Mouse (Mus musculus) lung, postnatal 0 days (tissue): ENCODE measurements at regions not wholly inside any gene's neighbourhood (a gene's known extent, or its start where the extent isn't known, plus 50 kb on each side); places are given as distances from the start of the nearest gene placed in this dataset.

Experiments
- ATAC-seq: fragments of 200-750 bp; cut with Nextera tagmentation; 2 replicates; pipeline ENCODE4 v1.8.0; 2017; ENCODE audit warnings: moderate library complexity
- DNase-seq: peaks from one replicate; pipeline ENCODE4 v3.0.0-alpha.2; 2016; ENCODE audit warnings: low spot score
- H3K27ac ChIP-seq: fragments of 300-500 bp; sonication (generic); 2 replicates; pipeline ENCODE4 v1.5.1; 2014; ENCODE audit warnings: antibody characterized with exemption, mild to moderate bottlenecking, low read length, mixed read lengths
- H3K27me3 ChIP-seq: fragments of 300-500 bp; sonication (generic); replicated peaks from 2 replicates; pipeline ENCODE4 v1.6.1; 2014; ENCODE audit warnings: low read length, mixed read lengths; ENCODE audit not compliant: insufficient read depth
- H3K36me3 ChIP-seq: fragments of 300-500 bp; sonication (generic); 2 replicates; pipeline ENCODE4 v1.6.1; 2014; ENCODE audit warnings: low read length, mixed read lengths; ENCODE audit not compliant: insufficient read depth
- H3K4me1 ChIP-seq: fragments of 300-500 bp; sonication (generic); 2 replicates; pipeline ENCODE4 v1.6.1; 2014; ENCODE audit warnings: antibody characterized with exemption, low read depth, low read length, mixed read lengths; ENCODE audit not compliant: insufficient read depth
- H3K4me2 ChIP-seq: fragments of 300-500 bp; sonication (generic); replicated peaks from 2 replicates; pipeline ENCODE4 v1.6.1; 2014; ENCODE audit warnings: low read depth, mild to moderate bottlenecking, low read length, moderate library complexity, mixed read lengths
- H3K4me3 ChIP-seq: fragments of 300-500 bp; sonication (generic); 2 replicates; pipeline ENCODE4 v1.5.1; 2014; ENCODE audit warnings: low read depth, low read length
- H3K9ac ChIP-seq: fragments of 300-500 bp; sonication (generic); replicated peaks from 2 replicates; pipeline ENCODE4 v1.6.1; 2014; ENCODE audit warnings: low read depth, mild to moderate bottlenecking
- H3K9me3 ChIP-seq: fragments of 300-500 bp; sonication (generic); 2 replicates; pipeline ENCODE4 v1.6.1; 2016; ENCODE audit warnings: low read length, mixed read lengths
- CTCF ChIP-seq: IDR thresholded peaks from 2 replicates; pipeline ENCODE4 v1.5.1; 2016; ENCODE audit warnings: antibody characterized with exemption, mild to moderate bottlenecking
- EP300 ChIP-seq: IDR thresholded peaks from 2 replicates; pipeline ENCODE4 v1.6.1; 2016; ENCODE audit warnings: antibody characterized with exemption, mild to moderate bottlenecking, control low read depth
- WGBS: fragments of 180-500 bp; shearing (Covaris S2); extraction: QIAGEN DNeasy Blood & Tissue Kit; methylation state at CpG from one replicate; pipeline ENCODE4 v1.1.7; 2014; 5-methylcytosine and 5-hydroxymethylcytosine counted together

DNA sequence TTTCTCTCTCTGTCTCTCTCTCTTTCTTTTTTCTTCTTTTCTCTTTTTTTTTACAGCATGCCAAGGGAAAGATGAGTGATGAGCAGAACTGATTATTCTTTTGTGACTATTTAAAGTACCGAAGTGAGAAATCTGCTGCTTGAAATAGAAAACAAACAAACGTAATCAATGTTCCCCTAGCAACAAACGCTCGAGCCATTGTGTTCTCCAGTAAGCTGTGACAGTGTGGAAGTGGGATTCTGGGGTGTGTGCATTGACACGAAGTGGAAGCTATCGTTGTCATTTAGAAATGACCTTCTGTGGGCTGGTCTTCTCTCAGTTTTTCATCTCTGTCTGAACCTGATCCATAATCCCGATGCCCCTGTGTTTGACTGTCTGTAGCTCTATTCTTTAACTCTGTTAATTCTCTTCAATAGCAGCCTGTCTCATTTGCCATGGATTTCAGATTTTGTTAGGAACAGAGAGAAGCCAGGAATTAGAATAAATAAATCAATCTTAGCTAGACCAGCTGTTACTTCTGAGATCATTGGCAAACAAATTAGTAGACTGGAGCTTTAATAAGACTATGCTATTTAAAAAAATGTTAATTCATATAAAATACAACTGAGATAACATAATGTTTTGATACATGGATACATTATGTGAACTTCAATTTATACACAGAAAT is 207.5 kb upstream of the Kcnj3 start:
- Histone ChIP-seq H3K27ac (no peak overlapping the region), H3K4me2 (no peak overlapping the region), H3K4me1 (no peaks in the 10 kb centered on the region), H3K9ac (no peak overlapping the region), H3K36me3 (no peaks in the 10 kb centered on the region), H3K4me3 (no peak overlapping the region), H3K27me3 (no peaks in the 10 kb centered on the region), H3K9me3 (no peaks in the 10 kb centered on the region)
- ATAC-seq (no peak), DNase-seq (no peak)
- no peak for TF ChIP-seq CTCF
- TF ChIP-seq EP300: no peak
- 67% methylated on average over 7 of the region's 7 CpGs for WGBS

DNA sequence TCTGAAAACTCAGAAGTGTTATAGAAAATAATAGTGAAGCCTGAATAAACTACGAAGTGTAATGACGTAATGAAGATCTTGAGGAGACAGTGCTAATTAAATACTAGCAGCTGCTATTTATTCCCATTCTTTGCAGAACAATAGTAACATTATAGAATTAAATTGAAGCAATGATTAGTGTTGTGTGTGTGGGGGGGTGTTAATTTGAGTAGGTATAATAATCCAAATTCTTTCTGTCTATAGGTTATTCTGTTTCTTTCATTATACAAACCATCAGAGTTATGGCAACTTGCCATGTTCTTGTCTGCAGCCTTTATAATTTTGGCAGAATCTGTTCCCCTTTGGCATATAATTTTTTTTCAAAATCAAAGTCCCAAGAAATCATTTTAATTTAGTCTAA is 203.9 kb upstream of the Kcnj3 start:
- no peak overlapping the region for H3K4me3 ChIP-seq
- no peak for TF ChIP-seq EP300
- no peak overlapping the region for H3K27ac ChIP-seq
- no peaks in the 10 kb centered on the region for H3K36me3 ChIP-seq
- ATAC-seq (no peak), DNase-seq (no peak)
- no peaks in the 10 kb centered on the region for H3K4me1 ChIP-seq
- no peaks in the 10 kb centered on the region for H3K9me3 ChIP-seq
- H3K4me2 ChIP-seq: no peak overlapping the region
- no peaks in the 10 kb centered on the region for H3K27me3 ChIP-seq
- no peak overlapping the region for H3K9ac ChIP-seq
- 84% methylated on average over 2 of the region's 2 CpGs for WGBS

DNA sequence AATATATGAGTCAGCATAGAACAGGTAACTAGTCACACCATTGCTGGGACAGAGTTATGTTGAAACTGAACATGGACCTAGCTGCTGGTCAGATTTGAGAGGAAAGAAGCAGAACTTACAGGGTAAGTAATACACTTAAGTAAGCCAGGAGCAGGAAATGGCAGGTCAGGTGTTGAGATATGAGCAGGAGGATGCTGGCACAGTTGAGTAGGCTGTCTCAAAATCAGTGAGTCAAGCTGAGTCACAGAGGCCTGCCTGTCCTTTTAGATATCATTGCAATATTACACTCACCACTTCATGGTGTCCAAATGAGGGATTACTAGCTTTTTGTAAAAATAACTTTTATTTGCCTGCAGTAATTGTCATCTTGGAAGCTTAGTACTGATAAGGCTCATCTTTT is 182.6 kb upstream of the Kcnj3 start:
- Histone ChIP-seq H3K27me3 (no peaks in the 10 kb centered on the region), H3K27ac (no peak overlapping the region), H3K4me3 (no peak overlapping the region), H3K4me1 (no peaks in the 10 kb centered on the region), H3K9me3 (no peaks in the 10 kb centered on the region), H3K36me3 (no peaks in the 10 kb centered on the region), H3K9ac (no peak overlapping the region), H3K4me2 (no peak overlapping the region)
- TF ChIP-seq CTCF (no peak), EP300 (no peak)
- no peak for DNase-seq
- no peak for ATAC-seq

DNA sequence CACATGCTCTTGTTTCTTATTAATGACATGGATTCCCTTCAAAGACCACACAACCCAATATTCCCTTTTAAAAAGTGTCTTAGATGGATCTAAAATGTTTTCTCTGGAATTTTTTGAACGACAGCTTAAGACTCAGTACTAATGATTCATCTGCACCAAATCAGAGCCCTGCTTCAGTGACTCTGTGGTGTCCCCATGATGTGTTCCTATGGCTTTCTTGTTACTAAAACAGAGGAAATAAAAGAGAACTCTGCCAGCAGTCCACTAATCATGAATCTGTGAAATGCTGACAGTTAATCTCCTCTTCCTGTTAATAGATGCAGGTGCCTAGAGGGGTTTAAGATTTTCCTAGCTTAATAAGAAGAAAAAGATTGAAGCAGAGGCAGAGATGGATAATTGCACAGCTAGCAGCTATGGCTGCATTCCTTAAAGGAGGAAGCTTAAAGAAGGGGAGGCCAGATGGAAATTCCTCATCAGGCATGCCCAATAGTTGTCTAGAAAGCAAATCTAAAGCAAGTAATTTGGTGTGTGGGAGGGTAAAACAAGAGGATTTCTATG is 173.0 kb upstream of the Kcnj3 start:
- no peak overlapping the region for H3K9ac ChIP-seq
- no peaks in the 10 kb centered on the region for H3K36me3 ChIP-seq
- H3K4me3 ChIP-seq: no peak overlapping the region
- no peak overlapping the region for H3K27ac ChIP-seq
- H3K4me2 ChIP-seq: no peak overlapping the region
- ATAC-seq (no peak), DNase-seq (no peak)
- TF ChIP-seq CTCF (no peak), EP300 (no peak)
- H3K27me3 ChIP-seq: no peaks in the 10 kb centered on the region
- no peaks in the 10 kb centered on the region for H3K9me3 ChIP-seq
- no peaks in the 10 kb centered on the region for H3K4me1 ChIP-seq
- 48% methylated on average over 1 of the region's 1 CpGs for WGBS

DNA sequence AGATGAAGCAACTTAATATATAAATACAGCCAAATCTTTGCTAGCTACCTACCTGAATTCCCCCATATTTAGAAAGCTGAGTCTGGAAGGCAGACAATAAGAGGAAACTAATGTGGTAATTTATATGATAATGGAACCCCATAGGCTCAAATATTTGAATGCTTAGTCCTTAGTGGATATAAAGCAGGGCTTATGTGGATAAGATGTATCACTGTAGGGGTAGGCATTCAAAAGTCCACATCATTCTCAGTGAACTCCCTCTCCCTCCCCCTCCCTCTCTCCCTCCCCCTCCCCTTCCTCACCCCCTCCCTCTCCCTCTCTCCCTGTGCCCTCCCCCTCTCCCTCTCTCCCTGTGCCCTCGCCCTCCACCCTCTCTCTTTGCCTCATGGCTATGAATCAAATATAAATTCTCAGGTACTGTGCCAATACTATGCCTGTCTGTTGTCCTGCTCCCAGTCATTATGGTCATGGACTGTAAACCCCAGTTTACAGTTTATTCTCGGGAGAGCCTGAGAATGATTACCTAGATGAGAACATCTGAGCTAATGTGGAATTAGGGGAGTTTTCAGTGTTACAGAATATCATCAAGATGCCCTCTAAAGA is 171.8 kb upstream of the Kcnj3 start:
- H3K4me1 ChIP-seq: no peaks in the 10 kb centered on the region
- H3K36me3 ChIP-seq: no peaks in the 10 kb centered on the region
- no peaks in the 10 kb centered on the region for H3K9me3 ChIP-seq
- H3K4me2 ChIP-seq: no peak overlapping the region
- H3K9ac ChIP-seq: no peak overlapping the region
- no peaks in the 10 kb centered on the region for H3K27me3 ChIP-seq
- no peak for ATAC-seq
- no peak overlapping the region for H3K4me3 ChIP-seq
- TF ChIP-seq EP300 (no peak), CTCF (no peak)
- DNase-seq: no peak
- WGBS: 83% methylated on average over 1 of the region's 2 CpGs
- H3K27ac ChIP-seq: no peak overlapping the region

DNA sequence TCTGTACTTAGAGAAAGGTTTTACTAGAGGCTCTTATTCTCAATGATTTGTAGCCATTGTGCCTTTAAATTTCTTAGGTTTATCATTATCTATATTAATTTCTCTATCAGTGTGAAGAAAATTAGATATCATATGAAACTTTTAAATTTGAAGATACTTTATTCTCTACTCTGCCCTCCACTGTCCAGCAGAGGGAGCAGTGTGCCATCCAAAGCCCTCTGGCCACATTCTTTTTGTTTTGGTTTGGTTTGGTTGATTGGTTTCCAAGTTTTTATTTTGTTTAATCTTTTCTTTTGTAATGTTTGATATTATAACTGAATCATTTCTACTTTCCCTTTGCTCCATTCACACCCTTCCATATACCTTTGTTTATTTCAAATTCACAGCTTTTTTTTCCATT is 129.4 kb upstream of the Kcnj3 start:
- no peak overlapping the region for H3K4me3 ChIP-seq
- H3K27ac ChIP-seq: no peak overlapping the region
- no peak overlapping the region for H3K4me2 ChIP-seq
- no peaks in the 10 kb centered on the region for H3K27me3 ChIP-seq
- no peaks in the 10 kb centered on the region for H3K36me3 ChIP-seq
- no peak overlapping the region for H3K9ac ChIP-seq
- DNase-seq (peak; percentile 7), ATAC-seq (no peak)
- no peaks in the 10 kb centered on the region for H3K4me1 ChIP-seq
- TF ChIP-seq CTCF (peak; percentile 45), EP300 (no peak)
- no peaks in the 10 kb centered on the region for H3K9me3 ChIP-seq
